Mouse (Mus musculus): ENCODE measurements around the gene Ugt1a2. TPM values are rescaled to one million over a fixed set of nuclear protein-coding genes. Genes with fewer than 3 reads are reported as not detected.
"Not testable (repeated sequence)": the region's sequence is repeated elsewhere in the genome, so short reads cannot be mapped to it uniquely, and the experiment has no call there.

The Ugt1a2 gene
- polyA plus RNA-seq, 1 experiment, result not detected

DNA sequence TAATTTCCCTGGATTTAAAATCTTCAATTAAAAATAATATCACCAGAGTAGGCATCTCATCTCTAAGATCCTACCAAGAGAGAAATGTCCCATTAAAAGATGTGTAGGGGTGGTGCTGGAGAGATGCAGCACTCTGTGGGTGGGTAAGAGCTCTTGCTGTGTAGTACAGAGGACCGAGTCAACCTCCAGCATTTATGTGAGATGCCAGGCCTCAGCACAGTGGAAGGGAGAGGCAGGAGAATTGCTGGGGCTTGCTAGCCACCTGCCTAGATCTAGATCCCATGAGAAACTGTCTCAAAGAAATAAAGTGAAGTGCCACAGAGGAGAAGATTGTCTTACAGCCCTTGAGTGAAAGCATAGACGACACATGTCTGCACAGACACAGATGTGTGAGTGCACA, 16.1 kb downstream of the Ugt1a2 start:
- H3K9me3 ChIP-seq, result peaks cover 38% of the 10 kb centered on the region
- H3K4me3 ChIP-seq (replicated peaks), result no peak overlapping the region
- H3K27me3 ChIP-seq (replicated peaks), result no peaks in the 10 kb centered on the region
- no peak for TF ChIP-seq FLI1 (IDR thresholded peaks at IDR 0.05; ENCODE audit: low read length)
- TF ChIP-seq GATA1 (IDR thresholded peaks at IDR 0.05; ENCODE audit: borderline replicate concordance, low read length), result no peak
- H3K4me1 ChIP-seq, result no peaks in the 10 kb centered on the region
- no peaks in the 10 kb centered on the region for H3K36me3 ChIP-seq (replicated peaks; ENCODE audit: low read length)

DNA sequence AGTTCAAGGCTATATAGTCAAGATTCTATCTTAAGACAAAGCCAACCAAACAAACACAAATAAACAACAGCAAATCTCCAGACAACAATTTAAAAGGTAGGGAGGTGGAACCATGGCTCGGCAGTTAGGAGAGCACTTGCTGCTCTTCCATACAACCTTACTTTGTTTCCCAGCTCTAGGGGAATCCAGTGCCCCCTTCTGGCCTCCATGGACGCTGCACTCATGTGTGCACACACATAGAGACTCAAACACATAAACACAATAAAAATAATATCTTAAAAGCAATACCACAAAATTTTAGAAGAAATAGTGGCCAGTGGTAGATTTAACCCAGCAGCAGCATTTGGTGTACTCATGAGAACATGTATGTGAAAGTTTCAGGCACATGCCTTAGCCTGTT, 16.7 kb downstream of the Ugt1a2 start:
- no peaks in the 10 kb centered on the region for H3K27me3 ChIP-seq (replicated peaks)
- H3K9me3 ChIP-seq, result peaks cover 32% of the 10 kb centered on the region
- no peaks in the 10 kb centered on the region for H3K36me3 ChIP-seq (replicated peaks; ENCODE audit: low read length)
- H3K4me1 ChIP-seq, result no peaks in the 10 kb centered on the region
- no peak overlapping the region for H3K4me3 ChIP-seq (replicated peaks)
- no peak for TF ChIP-seq GATA1 (IDR thresholded peaks at IDR 0.05; ENCODE audit: borderline replicate concordance, low read length)
- TF ChIP-seq FLI1 (IDR thresholded peaks at IDR 0.05; ENCODE audit: low read length), result no peak

DNA sequence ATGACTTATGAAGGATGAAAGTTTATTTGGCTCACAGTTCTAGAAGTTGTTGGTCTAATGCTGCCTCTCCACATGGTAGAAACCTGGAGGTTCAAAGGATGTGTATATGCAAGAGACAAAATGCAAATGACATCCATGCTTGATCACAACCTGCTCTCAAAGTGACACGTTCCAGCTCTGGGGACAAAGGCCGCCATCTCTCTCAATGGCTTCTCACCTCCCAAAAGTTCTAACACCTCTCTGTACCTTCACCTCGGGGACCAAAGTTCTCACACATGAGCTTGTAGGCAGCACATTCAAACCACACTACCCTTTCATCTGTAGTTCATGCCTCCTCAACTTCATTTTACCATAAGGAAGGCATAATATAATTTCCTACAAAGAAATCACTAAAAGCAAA, 17.2 kb downstream of the Ugt1a2 start:
- Histone ChIP-seq H3K27me3 (replicated peaks) (no peaks in the 10 kb centered on the region), H3K4me1 (no peaks in the 10 kb centered on the region), H3K9me3 (peaks cover 28% of the 10 kb centered on the region), H3K36me3 (replicated peaks; ENCODE audit: low read length) (no peaks in the 10 kb centered on the region), H3K4me3 (replicated peaks) (no peak overlapping the region)
- TF ChIP-seq GATA1 (IDR thresholded peaks at IDR 0.05; ENCODE audit: borderline replicate concordance, low read length) (no peak), FLI1 (IDR thresholded peaks at IDR 0.05; ENCODE audit: low read length) (no peak)

DNA sequence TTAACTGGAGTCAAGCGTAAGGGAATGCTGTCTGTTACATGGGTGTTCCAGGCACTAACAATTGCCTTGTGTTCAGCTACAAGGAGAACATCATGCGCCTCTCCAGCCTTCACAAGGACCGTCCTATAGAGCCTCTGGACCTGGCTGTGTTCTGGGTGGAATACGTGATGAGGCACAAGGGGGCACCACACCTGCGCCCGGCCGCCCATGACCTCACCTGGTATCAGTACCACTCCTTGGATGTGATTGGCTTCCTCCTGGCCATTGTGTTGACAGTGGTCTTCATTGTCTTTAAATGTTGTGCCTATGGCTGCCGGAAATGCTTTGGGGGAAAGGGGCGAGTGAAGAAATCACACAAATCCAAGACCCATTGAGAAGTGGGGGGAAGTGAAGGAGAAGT, 17.6 kb downstream of the Ugt1a2 start:
- no peaks in the 10 kb centered on the region for H3K36me3 ChIP-seq (replicated peaks; ENCODE audit: low read length)
- TF ChIP-seq FLI1 (IDR thresholded peaks at IDR 0.05; ENCODE audit: low read length) (no peak), GATA1 (IDR thresholded peaks at IDR 0.05; ENCODE audit: borderline replicate concordance, low read length) (no peak)
- H3K9me3 ChIP-seq, result peaks cover 27% of the 10 kb centered on the region
- H3K4me1 ChIP-seq, result no peaks in the 10 kb centered on the region
- no peaks in the 10 kb centered on the region for H3K27me3 ChIP-seq (replicated peaks)
- peak overlapping the region; percentile 9 for H3K4me3 ChIP-seq (replicated peaks)

DNA sequence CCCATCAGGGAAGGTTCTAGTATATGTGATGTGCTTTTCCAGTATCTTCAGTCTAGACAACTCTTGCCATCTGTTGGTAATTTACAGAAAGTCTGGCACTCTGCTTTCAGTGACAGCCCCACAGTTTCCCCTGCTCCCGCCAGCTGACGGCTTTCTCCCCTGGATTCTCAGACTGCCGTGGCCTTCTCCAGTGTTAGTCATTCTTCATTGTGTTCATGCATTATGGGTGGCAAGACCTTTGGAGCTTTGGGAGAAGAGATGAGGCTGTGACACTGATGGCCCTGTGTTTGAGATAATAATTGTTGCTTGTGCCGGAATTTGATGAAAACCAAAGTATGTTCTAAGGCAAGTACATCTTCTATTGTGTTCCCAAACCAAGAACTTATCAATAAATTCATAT, 18.2 kb downstream of the Ugt1a2 start:
- TF ChIP-seq FLI1 (IDR thresholded peaks at IDR 0.05; ENCODE audit: low read length), result no peak
- no peak for TF ChIP-seq GATA1 (IDR thresholded peaks at IDR 0.05; ENCODE audit: borderline replicate concordance, low read length)
- no peaks in the 10 kb centered on the region for H3K27me3 ChIP-seq (replicated peaks)
- H3K36me3 ChIP-seq (replicated peaks; ENCODE audit: low read length), result no peaks in the 10 kb centered on the region
- no peaks in the 10 kb centered on the region for H3K4me1 ChIP-seq
- H3K4me3 ChIP-seq (replicated peaks), result no peak overlapping the region
- peaks cover 27% of the 10 kb centered on the region for H3K9me3 ChIP-seq

DNA sequence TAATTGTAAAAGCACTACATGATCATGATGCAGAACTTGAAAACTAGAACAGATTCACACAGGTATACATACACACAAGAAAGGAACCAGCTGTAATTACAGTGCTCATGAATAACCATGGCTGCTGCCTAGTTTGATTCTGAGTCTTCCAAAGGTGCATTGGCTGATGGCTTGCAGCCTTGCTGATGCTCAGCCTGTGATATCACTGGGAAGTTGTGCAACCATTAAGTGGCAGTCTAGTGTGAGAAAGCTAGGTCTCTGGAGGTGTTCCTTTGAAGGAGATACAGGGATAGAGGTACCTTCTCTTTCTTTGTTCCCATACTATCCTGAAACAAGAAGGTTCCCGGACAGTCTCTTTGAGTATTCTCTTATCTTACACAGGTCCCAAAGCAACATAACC, 18.7 kb downstream of the Ugt1a2 start:
- no peak overlapping the region for H3K4me3 ChIP-seq (replicated peaks)
- no peaks in the 10 kb centered on the region for H3K36me3 ChIP-seq (replicated peaks; ENCODE audit: low read length)
- H3K9me3 ChIP-seq, result peaks cover 22% of the 10 kb centered on the region
- no peaks in the 10 kb centered on the region for H3K4me1 ChIP-seq
- H3K27me3 ChIP-seq (replicated peaks), result no peaks in the 10 kb centered on the region
- TF ChIP-seq GATA1 (IDR thresholded peaks at IDR 0.05; ENCODE audit: borderline replicate concordance, low read length) (no peak), FLI1 (IDR thresholded peaks at IDR 0.05; ENCODE audit: low read length) (no peak)

GRCm38 (mm10) chr1:88220336-88220735, 19.9 kb downstream of the Ugt1a2 start:
- Histone ChIP-seq H3K4me1 (no peaks in the 10 kb centered on the region), H3K36me3 (replicated peaks; ENCODE audit: low read length) (no peaks in the 10 kb centered on the region), H3K9me3 (peaks cover 16% of the 10 kb centered on the region), H3K4me3 (replicated peaks) (no peak overlapping the region), H3K27me3 (replicated peaks) (no peaks in the 10 kb centered on the region)
- TF ChIP-seq FLI1 (IDR thresholded peaks at IDR 0.05; ENCODE audit: low read length) (no peak), GATA1 (IDR thresholded peaks at IDR 0.05; ENCODE audit: borderline replicate concordance, low read length) (no peak)

GRCm38 (mm10) chr1:88222216-88222615, 21.8 kb downstream of the Ugt1a2 start:
- TF ChIP-seq FLI1 (IDR thresholded peaks at IDR 0.05; ENCODE audit: low read length) (no peak), GATA1 (IDR thresholded peaks at IDR 0.05; ENCODE audit: borderline replicate concordance, low read length) (no peak)
- no peaks in the 10 kb centered on the region for H3K36me3 ChIP-seq (replicated peaks; ENCODE audit: low read length)
- no peaks in the 10 kb centered on the region for H3K27me3 ChIP-seq (replicated peaks)
- H3K4me1 ChIP-seq, result no peaks in the 10 kb centered on the region
- no peak overlapping the region for H3K4me3 ChIP-seq (replicated peaks)
- H3K9me3 ChIP-seq, result peaks cover 20% of the 10 kb centered on the region

GRCm38 (mm10) chr1:88223011-88223515, 22.7 kb downstream of the Ugt1a2 start:
- not testable (repeated sequence) for H3K36me3 ChIP-seq (replicated peaks; ENCODE audit: low read length)

DNA sequence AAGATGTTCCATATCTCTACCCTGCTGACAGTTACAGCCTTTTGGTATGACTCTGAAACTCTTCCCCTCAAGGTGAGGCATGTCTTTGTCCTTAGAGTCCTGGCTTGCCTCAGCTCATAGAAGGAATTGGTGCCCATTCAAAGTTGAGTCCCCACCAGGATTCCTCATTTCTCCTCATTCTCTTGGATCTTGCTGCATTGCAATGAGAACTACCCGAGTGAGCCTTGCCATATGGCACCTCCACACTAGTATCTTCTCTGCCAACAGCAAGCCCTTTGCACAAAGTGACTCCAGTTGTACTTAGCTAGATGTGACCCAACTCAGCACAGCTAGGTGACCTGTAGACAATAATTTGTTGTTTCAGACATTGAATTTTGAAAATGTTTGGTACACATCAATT, 23.2 kb downstream of the Ugt1a2 start:
- Histone ChIP-seq H3K36me3 (replicated peaks; ENCODE audit: low read length) (no peaks in the 10 kb centered on the region), H3K27me3 (replicated peaks) (no peaks in the 10 kb centered on the region), H3K9me3 (peaks cover 25% of the 10 kb centered on the region), H3K4me3 (replicated peaks) (no peak overlapping the region), H3K4me1 (no peaks in the 10 kb centered on the region)
- no peak for TF ChIP-seq GATA1 (IDR thresholded peaks at IDR 0.05; ENCODE audit: borderline replicate concordance, low read length)
- no peak for TF ChIP-seq FLI1 (IDR thresholded peaks at IDR 0.05; ENCODE audit: low read length)

More at GRCm38 (mm10) chr1:88223011-88223515, 22.7 kb downstream of the Ugt1a2 start:
- not testable (repeated sequence) for H3K4me3 ChIP-seq (replicated peaks); H3K27me3 ChIP-seq (replicated peaks); H3K4me1 ChIP-seq
- H3K9me3 ChIP-seq, result peaks cover 20% of the 10 kb centered on the region
